Mouse (Mus musculus): ENCODE measurements around the gene Cbl.

GRCm38 (mm10) chr9:44233021-44233801 lies 638 bp downstream of the Cbl start:
- no peak for TF ChIP-seq CTCF (IDR thresholded peaks at IDR 0.05; ENCODE audit: low read depth, low read length)
- no peak for TF ChIP-seq POLR2A (IDR thresholded peaks at IDR 0.05; ENCODE audit: extremely low read depth, insufficient read depth, low read length)

Data from liver, adult 2 months (tissue).